Mouse (Mus musculus) lung, adult 2 months (tissue): ENCODE data around the gene Smim8. TPM values are rescaled to one million over a fixed set of nuclear protein-coding genes. Genes with fewer than 3 reads are reported as not detected.
"Not testable (repeated sequence)": the region's sequence is repeated elsewhere in the genome, so short reads cannot be mapped to it uniquely, and the experiment has no call there.

Experiments used
- DNase-seq: peaks from one replicate; pipeline ENCODE4 v3.0.0; 2022
- H3K4me1 ChIP-seq: fragments of 200-500 bp; 2 replicates; pipeline ENCODE4 v1.6.1; 2011; ENCODE audit warnings: low read length; ENCODE audit not compliant: control insufficient read depth, insufficient read depth
- H3K4me3 ChIP-seq: fragments of 200-500 bp; replicated peaks from 2 replicates; pipeline ENCODE3; 2011; ENCODE audit warnings: low read depth, mild to moderate bottlenecking, control low read depth, low read length; ENCODE audit errors: extremely low read depth
- CTCF ChIP-seq: fragments of 200-500 bp; IDR thresholded peaks from 2 replicates; pipeline ENCODE4 v1.5.1; 2011; ENCODE audit warnings: mild to moderate bottlenecking, low read length, control low read depth; ENCODE audit not compliant: insufficient read depth
- POLR2A ChIP-seq: fragments of 200-500 bp; IDR thresholded peaks from 2 replicates; pipeline ENCODE4 v1.6.1; 2011; ENCODE audit warnings: low read depth, mild to moderate bottlenecking, control low read depth, low read length, borderline replicate concordance; ENCODE audit errors: extremely low read depth
- WGBS: fragments of 180-500 bp; shearing (Covaris S2); methylation state at CpG from one replicate; pipeline ENCODE4 v1.1.7; 2018; 5-methylcytosine and 5-hydroxymethylcytosine counted together
- polyA plus RNA-seq: library from polyadenylated mRNA; depleted of rRNA; stranded (reverse); fragments of >200 nt; gene quantifications from 2 replicates; pipeline ENCODE4 v1.2.3, GENCODE M21; 2012

Gene Smim8
- polyA plus RNA-seq, 1 experiment = 3.1 TPM

DNA sequence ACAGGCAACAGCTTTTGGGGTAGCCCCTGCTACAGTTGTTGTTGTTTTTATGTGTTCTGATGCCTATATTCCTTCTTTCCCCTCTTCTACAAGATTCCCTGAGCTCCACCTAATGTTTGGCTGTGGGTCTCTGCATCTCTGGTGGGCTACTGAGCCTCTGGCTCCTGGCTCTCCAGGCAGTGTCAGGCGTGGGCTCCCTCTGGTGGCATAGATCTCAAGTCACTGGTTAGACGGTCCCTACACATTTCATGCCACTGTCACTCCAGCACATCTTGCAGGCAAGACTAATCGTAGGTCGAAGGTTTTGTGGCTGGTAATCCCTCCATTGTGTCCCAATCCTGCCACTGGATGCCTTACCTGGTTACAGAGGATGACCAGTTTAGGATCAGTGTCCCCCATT is 4.5 kb upstream of the Smim8 start:
- TF ChIP-seq CTCF = no peak
- no peak for TF ChIP-seq POLR2A
- WGBS = 30% methylated on average over 4 of the region's 4 CpGs
- no peaks in the 10 kb centered on the region for H3K4me1 ChIP-seq
- H3K4me3 ChIP-seq = no peak overlapping the region
- DNase-seq = no peak

DNA sequence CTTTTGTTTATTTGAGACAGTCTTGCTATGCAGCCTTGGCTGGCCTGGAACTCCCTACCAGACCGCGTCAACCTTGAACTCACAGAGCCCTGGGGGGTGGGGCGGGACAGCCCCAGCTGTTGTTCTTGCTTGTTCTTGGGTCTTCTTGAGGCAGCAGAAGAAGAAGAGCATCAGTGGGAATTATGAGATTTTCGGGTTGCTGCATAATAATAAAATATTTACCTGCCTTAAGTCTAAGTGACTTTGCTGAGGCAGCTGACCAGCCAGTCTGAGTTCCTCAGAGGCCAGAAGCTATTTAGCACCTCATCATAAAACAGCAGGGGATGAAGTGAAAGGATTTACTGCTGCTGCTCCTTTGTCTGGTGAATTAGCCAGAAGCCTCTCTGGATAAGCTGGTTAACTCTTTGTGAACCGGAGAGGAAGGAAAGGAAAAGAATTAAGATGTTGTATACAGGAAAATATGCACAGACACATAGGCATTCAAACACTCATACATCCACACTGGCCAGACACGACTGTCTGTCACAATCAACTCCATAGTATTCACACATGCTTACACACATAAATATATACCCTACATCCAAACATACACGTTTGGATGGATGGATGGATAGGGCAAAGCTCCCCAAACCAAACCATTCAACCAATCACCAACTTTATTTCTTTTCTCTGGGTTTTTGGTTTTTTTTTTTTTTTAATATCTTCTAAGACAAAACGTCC is 6.4 kb downstream of the Smim8 start:
- H3K4me3 ChIP-seq = no peak overlapping the region
- no peak for DNase-seq
- 35% methylated on average over 8 of the region's 8 CpGs for WGBS
- no peak for TF ChIP-seq CTCF
- TF ChIP-seq POLR2A = no peak
- H3K4me1 ChIP-seq = no peaks in the 10 kb centered on the region

DNA sequence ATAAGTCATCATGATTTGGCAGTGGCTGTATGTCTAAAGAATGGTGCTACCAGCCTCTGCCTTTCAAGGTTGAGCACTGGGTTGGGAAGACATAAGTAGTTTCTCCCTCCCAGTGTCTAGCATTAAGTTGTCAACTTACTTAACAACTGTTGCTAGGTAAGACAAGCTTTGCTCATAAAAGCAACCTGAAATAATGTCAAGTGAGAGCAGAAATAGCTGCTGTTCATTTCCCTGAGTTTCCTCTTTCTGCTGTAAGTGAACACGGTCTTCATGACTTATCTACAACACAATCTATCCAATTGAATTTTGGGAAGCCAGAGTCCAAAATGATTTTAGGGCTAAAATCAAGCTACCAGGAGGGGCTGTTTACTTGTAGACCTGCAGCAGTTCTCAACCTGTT is 22.1 kb downstream of the Smim8 start, which contains the start of gene Gm136:
Gm136 (minus strand) TSS at position 101 of the 400 bp plus-strand sequence.
- DNase-seq = no peak

DNA sequence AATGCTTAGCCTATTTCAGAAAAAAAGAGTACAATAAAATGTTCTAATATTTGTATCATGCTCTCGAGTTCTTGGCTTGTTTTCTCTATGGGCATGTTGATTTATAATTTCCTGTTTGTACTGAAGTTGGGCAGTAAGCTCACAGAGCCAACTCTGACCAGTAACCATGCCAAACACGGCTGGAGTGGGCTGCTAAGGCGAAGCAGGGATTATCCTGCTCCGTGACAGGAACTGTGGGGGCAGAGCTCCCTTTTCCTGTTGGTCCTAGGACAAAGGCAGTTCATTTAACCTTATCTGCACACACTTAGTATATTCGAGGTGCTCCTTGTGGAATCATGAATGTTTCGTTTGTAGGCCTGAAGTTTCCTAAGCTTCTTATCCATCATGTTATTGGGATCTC is 29.0 kb downstream of the Smim8 start:
- Histone ChIP-seq H3K4me3 (no peak overlapping the region), H3K4me1 (no peaks in the 10 kb centered on the region)
- WGBS = 27% methylated on average over 6 of the region's 6 CpGs
- DNase-seq = peak; percentile 10
- TF ChIP-seq CTCF = no peak
- no peak for TF ChIP-seq POLR2A

More for the DNA sequence above, 22.1 kb downstream of the Smim8 start, which contains the start of gene Gm136:
- TF ChIP-seq CTCF (no peak), POLR2A (no peak)
- H3K4me1 ChIP-seq = no peaks in the 10 kb centered on the region
- WGBS = 76% methylated on average over 1 of the region's 1 CpGs
- H3K4me3 ChIP-seq = no peak within 1 kb of the TSS

DNA sequence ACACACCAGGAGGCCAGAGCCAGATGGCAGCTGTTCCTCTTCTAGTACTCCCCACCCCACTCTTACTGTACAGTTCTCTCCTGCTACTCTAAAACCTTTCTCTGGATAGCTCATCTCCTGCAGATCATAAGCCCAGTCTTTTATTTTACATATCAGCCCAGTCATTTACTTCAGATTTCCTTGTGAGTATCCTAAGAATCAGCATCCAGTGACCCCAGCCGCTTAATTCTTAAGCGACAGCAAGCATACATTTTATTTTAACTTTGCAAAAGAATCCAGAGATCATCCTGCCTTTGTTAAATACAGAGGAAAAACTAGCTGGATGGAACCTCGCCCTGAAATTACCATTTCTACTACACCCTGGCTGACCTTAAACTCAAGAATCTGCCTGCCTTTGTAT is 43.8 kb downstream of the Smim8 start:
- H3K4me1 ChIP-seq = peaks cover 3% of the 10 kb centered on the region; the same call in 1 of the 2 replicates
- WGBS = 72% methylated on average over 3 of the region's 3 CpGs
- no peak for DNase-seq
- TF ChIP-seq POLR2A = no peak
- TF ChIP-seq CTCF = no peak
- no peak overlapping the region for H3K4me3 ChIP-seq

DNA sequence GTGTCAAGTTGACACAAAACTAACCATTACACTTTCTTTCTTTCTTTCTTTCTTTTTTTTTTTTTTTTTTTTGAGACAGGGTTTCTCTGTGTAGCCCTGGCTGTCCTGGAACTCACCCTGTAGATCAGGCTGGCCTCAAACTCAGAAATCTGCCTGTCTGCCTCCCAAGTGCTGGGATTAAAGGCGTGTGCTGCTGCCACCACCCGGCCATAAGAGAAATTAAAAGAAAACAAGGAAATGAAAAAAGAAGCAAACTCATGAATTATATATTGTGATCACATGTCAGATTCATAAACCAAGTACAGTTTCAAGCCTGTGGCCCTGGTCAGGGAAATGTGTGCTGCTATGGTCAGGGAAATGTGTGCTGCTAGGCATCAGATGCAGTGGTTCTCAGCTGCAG is 44.8 kb downstream of the Smim8 start:
- not testable (repeated sequence) for H3K4me1 ChIP-seq, DNase-seq, H3K4me3 ChIP-seq
- TF ChIP-seq CTCF = 0 out of 2 replicates have a peak, but pooled peaks have one; percentile 21
- 28% methylated on average over 2 of the region's 2 CpGs for WGBS

DNA sequence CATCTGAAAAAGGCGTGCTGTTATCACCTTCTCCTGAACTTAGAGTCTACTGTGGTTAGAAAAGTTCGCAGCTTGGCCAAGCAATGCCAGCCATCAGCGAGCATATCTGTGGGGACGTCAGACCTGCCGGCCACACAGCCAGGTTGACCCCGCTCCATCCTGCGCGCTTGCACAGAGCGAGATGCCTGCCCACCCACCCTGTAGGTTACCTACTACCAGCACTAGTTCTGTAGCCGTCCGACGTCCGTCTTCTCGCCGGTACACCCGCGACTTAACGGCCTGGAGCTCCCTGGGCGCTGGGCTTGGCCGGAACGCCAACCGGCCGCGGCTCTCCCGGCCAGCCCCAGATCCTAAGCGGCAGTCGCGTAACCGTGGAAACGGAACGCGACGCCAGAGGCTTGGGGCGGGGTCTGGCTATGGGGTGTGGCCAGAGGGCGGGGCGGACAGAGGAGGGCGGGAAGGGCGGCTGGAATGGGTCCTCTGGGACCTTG is 48.3 kb downstream of the Smim8 start, which contains the start of gene Cfap206:
Cfap206 (minus strand) TSS at position 356 of the 491 bp plus-strand sequence.
- peak within 1 kb of the TSS; percentile 63 for H3K4me3 ChIP-seq
- TF ChIP-seq POLR2A (no peak), CTCF (no peak)
- DNase-seq = peak; percentile 54
- under 1% methylated on average over 38 of the region's 38 CpGs for whole genome bisulfite sequencing
- peaks cover 3% of the 10 kb centered on the region; the same call in 1 of the 2 replicates for H3K4me1 ChIP-seq

DNA sequence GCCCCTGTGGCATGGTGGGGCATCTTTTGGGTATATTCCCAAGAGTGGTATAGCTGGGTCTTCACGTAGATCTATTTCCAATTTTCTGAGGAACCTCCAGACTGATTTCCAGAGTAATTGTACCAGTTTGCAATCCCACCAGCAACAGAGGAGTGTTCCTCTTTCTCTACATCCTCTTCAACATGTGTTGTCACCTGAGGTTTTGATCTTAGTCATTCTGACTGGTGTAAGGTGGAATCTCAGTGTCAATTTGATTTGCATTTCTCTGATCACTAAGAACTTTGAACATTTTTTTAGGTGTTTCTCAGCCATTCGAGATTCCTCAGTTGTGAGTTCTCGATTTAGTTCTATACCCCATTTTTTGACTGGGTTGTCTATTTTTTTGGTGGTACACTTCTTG is 52.5 kb downstream of the Smim8 start:
- not testable (repeated sequence) for H3K4me3 ChIP-seq, DNase-seq, H3K4me1 ChIP-seq
- WGBS = 89% methylated on average over 3 of the region's 3 CpGs

DNA sequence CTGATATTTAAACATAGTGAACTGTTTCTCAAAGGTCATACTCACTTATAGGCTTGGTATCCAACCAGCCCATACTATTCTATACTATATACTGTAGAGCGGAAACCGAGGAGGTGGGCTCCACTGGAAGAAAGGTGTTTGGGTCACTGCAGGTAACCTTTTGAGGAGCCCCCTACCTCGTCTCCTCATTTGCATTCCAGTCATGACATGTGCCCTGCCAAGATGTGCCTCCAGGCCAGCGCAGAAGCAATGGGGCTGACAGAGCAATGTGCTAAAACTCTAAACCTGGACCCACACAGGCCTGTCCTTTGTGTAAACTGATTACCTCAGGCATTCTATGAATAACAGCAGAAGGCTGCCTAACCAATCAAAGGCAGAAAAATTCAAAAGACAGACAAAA is 53.9 kb downstream of the Smim8 start:
- no peak overlapping the region for H3K4me3 ChIP-seq
- WGBS = 70% methylated on average over 4 of the region's 4 CpGs
- no peak for TF ChIP-seq CTCF
- no peak for TF ChIP-seq POLR2A
- H3K4me1 ChIP-seq = no peaks in the 10 kb centered on the region
- no peak for DNase-seq

DNA sequence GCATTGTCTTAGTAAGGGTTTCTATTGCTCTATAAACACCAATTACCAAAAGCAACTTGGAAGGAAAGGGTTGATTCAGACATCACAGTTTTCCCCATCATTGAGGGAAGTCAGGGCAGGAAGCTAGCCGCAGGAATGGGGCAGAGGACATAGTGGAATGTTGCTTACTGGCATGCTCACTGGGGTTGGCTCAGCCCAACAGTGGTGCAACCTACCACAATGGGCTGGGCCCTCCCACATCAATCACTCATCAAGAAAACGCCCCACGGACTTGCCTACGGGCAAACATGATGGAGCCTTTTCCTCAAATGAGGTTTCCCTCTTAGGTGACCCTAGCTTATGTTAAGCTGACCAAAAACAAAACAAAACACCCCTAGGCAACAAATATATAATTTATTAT is 55.0 kb downstream of the Smim8 start:
- no peak for TF ChIP-seq POLR2A
- no peak for TF ChIP-seq CTCF
- DNase-seq = no peak
- WGBS = 55% methylated on average over 4 of the region's 4 CpGs
- Histone ChIP-seq H3K4me3 (no peak overlapping the region), H3K4me1 (no peaks in the 10 kb centered on the region)
